Mouse (Mus musculus): ENCODE measurements around the gene Slc2a12.

The Slc2a12 gene

DNA sequence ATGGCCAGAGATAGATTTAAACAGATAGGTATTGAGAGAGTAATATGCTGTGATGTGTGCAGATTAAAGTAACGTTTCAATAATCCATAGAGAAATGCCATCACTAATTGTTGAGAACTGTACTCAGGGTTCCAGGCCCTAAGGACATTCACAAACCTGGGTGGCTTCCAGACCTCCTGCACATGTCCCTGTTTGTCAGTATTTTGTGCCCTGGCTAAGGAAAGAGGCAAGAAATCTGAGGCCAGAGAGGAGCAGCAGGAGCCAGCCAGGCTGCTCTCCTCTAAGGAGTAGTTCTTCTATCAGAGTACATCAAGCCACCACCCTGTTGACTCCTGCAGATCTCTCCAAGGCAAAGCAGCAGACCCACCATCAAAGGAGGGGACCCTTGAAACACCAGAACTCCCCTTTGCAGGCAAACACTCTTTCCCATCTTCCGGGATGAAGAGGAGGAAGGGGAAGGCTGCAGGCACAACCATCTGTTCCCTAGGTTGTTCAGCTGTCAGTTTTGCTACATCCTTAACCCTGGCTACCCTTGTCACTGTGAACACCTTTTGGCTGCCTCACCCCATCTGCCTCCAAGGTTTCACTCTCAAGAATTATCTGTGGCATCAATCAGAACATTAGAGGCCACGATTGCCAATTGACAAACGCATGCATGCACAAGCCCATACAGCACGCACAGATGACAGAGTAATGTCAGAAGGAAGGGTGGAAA, 15.6 kb downstream of the Slc2a12 start:
- DNase-seq (ENCODE audit: low spot score in 2 of 2) = no peak

DNA sequence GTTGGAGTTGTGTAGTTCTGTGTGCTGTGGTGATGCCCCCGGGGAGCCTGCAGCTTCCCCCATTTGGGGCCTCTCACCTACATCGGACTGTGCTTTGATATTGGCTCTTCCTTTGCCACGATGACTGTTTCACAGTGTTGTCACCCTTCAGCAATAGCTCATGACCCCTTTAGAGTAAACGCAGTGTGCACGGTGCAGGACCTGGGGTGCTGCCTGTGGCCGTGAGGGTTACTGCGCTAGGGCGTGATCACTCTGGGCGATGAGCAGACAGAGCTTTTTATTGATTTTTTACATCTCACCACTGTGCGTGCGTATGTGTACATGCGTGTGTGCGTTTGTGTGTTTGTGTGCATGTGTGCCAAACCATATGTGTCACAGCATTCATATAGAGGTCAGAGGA, 23.7 kb downstream of the Slc2a12 start:
- DNase-seq (ENCODE audit: low spot score in 2 of 2) = no peak

DNA sequence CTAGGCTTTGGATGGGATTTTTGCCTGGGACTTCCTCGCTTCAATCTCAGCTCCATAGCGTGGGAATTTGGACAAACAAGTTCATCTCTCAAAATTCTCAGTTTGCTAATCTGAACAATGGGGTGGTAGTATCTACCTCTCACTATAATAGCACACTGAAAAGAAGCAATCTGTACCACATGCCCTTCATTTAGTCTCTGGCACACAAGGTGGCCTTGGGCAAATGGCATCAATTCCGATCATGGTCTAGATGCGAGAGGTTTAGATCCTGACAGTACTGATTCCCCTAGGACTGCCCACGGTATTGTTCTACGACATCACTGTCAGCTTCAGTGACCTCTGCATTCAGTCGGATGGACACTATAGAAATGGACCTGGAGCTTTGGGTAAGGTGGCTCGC, 29.4 kb downstream of the Slc2a12 start:
- DNase-seq (ENCODE audit: low spot score in 2 of 2) = no peak

DNA sequence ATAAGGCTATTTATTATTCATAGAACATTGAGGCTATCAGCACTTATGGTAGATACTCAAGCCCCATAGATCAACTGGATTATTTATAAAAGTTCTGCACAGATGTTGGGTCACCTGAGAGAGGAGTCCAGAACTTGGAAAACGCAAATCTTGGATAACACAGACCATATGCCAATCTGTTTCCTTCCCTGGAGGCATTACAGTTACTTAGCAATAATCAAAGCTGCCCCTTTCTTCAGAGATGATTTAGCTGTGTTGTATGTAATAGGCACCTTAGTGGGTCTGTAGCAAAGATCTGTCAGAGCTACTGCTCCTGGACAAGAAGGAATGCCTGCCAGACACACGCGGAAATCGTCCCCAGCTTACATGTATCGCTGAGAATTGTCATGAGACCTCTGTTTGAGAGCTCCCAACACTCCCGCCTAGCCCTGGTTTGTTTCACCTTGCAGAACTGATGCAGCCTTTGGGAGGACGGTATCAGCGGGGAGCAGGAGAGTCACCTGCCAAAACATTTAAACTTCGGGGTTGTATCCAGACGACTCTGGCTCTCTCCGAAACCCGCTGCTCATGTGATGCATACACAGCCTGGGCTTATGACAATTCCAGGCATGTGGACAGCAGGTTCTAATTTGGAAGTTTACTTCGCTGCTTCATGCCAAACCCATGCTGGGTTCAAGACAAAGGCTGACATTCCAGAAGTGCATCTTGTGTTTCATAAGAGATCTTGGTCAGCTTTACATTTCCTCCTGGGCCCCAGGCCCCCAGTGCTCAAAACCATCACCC, 31.2 kb downstream of the Slc2a12 start:
- DNase-seq (ENCODE audit: low spot score in 2 of 2) = no peak

DNA sequence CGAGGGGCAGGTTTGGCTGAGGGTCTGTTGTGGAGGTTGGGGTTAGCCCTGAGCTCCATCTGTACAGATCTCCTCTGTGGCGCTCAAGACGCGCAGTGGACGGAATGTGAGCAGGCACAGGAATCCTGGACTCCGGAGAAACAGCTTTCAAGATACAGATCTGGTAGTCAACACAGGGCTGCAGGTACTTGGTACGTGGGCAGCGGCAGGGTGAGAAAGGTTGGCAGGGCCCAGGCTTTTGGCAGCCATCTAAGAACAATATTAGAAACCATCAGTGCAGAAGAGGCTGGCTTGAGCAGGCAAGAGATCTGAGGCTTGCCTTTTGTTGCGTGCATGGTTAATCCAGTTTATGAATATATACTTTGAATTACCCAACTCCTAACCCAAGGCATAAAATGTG, 51.4 kb downstream of the Slc2a12 start:
- no peak for DNase-seq (ENCODE audit: low spot score in 2 of 2)

DNA sequence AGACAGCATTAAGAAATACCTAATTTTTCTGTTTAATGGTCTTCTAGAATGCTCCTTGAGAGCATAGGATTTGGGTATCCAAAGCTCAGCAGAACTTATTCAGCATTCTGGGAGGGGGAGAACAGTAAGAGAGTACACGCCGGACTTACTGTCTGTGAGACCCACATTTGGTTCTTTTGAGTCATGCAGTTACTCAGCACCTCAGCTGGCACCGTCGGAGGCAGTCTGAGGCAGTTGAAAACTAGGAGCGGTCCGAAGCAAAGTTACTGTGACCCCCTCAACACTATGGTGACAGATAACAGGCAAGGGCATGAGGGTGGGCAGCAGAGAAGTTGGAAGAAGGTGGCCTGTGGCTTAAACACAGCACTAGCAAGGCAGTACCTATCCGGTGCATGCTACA, 52.1 kb downstream of the Slc2a12 start:
- DNase-seq (ENCODE audit: low spot score in 2 of 2) = no peak

DNA sequence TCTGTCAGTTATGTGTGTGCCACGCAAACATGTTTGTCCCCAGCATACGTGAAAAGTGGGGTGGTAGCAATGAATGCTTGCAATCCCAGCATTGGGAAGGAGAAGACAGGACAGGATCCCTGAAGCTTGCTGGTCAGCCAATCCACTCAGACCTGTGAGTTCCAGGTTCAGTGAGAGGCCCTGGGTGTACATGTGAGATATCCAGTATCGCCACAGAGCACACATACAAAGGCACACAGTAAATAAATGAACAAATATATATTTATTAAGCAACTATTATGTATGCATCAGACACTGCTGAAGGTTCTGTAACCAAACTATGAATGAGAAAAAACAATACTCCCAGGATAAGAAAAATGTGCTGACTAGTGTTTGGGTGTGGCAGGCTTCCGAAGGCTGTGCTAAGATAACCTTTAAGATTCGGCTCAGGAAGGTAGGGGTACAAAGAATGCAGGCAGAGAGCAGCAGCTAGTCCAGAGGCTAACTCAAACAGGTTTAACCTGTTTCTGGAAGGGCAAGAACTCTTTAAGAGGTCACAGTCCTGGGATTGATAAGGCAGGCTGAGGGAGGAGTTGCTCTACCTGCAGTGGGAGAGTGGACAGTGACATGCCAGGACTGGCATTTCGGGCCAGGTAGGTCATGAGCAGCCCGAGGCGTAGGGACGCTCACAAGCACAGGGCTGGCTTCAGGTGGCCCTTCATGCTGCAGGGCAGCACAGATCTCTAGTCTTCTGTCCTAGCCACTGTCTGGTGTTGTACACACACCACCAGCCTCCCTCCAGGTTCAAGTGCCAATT, 53.5 kb downstream of the Slc2a12 start:
- no peak for DNase-seq (ENCODE audit: low spot score in 2 of 2)

DNA sequence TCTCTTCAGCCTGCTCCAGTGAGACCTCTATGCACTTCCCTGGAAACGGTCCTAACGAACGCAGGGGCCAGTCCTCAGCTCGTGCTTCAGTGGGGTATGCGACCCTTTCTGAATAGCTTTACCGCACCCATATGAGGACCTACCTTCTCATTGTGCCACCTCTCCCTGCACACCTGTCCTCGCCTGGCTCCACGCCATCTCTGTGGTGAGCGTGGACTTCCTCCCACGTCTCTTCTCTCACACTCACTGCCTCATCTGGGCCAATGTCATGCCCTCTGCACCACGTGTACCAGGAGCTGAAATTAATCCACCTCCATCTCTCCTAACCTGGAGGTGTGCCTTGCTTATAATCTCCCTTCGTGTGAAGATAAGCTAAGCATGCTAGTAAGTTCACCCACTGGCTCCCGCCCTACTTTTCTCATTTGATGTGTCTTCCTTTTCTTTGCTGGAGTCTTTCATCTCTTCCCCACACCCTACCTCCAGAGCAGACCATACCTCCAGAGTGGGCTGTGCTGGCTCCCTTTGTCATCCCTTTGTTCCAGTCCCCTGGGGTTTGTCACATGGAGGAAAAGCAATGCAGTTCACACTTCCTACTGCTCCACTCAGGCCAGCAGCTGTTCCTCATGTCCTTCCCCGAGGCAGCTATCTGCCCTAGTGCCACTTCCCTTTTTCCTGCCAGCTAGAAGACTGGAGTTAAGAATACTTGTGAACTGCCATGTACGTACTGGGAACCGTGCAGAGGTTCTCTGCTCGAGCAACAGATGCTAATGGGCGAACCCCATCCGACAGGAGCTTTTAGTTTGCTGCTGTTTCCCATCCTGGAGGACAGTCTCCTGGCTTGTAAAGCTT, 54.9 kb downstream of the Slc2a12 start:
- no peak for DNase-seq (ENCODE audit: low spot score in 2 of 2)

DNA sequence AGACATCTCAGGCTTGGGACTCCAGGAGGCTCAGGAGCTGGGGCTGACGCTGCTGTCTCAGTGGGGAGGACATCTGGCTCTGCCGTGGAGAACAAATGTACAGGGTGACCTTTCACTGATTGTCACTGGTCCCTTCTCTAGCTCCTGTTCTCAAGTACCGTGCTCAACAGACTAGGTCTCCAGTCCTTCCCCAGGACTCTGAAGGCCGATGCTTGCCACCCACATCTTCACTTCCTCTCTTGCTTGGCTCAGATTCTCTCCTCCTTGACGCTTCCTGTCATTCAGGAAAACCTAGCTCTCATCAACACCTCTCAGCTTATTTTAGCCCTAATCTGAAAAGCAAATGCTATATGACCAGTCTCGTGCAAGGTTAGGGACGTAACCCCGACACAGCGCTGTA, 56.0 kb downstream of the Slc2a12 start:
- DNase-seq (ENCODE audit: low spot score in 2 of 2) = no peak

DNA sequence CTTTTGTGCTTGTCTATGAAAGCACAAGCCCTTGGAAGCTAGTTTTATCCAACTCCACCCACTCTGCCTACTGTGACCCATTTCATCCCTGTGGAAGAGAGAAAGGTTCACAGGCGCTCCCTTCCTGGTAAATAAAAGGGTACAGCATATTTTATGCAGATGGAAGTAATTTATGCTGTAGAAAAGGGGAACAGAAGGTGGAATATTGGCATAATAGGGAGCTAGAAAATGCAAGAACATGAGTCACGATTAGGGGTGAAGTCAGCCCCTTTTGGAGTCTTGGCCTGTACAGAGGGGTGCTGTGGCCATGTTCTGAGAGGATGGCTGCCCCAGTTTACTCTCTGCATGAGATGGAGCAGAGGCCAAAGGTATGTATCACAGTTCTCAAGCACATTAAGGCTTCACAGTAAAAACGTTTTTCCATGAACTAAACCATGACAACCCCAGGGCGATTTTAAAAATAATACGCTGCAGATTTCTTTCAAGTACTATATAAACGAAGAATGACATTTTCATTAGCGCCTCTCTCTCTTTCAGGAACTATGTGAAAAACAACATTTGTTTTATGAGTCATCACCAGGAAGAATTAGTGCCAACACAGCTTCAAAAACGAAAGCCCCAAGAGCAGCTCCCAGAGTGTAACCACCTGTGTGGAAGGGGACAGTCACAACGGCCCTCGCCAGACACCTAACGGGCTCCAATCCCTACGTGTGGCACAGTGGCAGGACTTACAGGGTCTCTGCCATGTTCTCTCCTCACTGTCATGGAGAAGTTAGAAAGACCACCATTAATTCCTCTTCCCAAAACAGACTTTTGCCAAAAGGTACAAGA, 56.9 kb downstream of the Slc2a12 start:
- DNase-seq (ENCODE audit: low spot score in 2 of 2) = no peak

DNA sequence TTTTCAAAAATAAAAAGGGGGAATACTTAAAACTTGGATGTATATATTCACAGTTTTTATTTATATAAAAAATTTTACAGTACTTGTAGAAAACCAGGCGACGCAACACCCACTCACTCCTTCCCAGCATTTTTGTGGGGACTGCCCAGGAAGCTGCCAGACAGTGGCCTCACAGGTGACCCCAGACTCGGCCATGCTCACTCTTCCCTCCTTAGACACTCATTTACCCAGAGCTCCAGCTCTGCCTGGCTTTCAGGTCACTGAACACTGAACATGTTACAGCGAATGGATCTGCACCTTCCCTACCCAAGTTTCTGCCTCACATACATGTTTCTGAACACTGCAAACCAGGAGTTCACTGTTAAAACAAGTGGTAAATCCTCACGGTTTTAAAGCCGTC, 59.0 kb downstream of the Slc2a12 start:
- no peak for DNase-seq (ENCODE audit: low spot score in 2 of 2)

DNA sequence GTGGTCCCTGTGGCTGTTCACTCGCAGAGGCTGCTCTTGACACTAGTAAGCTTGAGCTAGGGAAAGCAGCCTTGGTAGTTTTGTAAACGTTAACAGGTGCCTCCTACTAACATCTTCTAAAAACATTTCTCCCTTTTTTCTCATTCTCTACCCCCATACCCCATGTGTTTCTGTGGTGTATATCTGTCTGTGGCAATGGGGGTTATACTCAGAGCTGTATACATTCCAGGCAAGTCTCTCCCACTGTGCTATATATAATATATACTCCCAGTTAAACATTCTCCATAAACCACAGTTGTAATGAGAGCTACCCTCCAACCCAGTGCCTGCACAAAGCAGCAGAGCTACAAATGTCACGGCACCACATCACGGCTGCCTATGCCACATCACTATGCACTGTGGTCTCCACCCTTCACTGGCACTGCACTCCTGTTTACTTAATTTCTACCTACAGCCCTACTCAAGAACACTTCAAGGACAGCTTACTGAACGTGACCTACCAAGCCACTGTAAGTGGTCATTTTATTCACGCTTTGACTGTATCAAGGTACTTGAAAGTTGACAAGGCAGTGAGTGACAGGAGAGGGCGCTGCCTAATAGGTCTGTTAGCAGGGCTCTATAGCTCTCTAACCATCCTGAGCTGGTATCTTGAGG, 63.5 kb downstream of the Slc2a12 start:
- DNase-seq (ENCODE audit: low spot score in 2 of 2) = no peak

DNA sequence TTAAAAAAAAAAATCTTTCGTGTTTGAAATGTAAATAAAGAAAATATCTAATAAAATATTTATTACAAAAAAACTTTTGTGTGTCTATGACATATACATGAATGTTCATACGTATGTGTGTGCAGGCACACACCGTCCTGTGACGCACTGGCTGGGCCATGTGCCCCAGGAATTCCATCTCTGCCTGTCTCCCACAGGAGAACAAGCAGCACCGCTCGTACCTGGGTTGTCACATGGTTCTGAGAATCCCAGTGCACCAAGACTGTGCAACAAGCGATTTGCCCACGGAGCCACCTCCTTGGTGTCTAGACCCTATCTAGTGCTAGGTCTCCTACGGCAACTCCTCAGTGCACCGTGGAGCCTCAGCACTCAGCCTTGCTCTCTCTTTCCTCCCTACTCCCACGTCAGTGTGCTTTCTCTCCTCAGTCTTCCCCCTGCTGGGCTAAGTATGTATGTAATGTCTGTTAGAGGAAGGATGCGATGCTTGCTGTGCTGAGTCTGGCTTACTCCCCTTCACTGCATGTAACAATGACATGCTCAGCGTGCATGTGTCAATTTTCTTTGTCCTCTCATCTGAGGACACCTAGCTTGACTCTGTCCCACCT, 65.5 kb downstream of the Slc2a12 start:
- no peak for DNase-seq (ENCODE audit: low spot score in 2 of 2)

DNA sequence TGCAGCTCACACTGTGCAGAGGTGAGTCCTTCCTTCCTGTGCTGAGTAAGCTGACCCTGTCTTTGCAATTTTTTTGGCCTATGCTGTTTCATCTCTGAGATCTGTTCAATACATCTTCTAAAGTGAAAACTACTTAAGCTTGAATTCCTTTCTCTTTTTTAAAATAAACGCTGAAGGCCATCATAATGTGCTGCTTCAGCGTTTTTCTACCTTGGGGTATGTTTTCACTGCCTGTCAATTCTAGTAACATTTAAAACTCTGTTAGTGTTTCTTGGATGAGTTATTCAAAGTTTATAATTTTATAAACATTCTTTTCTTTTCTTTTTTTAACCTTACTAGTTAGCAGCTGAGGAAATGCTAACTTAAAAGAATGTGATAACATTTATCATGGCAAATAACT, 68.1 kb downstream of the Slc2a12 start:
- DNase-seq (ENCODE audit: low spot score in 2 of 2) = no peak

DNA sequence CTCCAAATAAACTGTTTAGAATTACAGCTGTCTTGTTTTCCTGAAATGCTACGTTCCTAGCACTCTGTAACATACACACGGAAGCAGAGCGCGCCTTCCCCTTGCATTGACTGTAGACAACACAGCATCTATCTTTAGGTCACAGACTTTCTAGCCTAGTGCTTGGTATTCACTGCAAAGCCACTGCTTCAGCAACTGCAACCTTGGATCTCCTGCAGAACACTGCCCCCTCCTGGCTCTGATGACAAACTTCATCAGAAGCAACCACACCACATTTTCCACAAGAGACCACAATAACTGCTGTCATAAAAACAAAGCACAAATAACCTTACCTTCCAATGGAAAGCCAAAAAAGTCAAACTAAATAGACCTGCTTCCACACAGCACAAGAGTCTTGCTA, 69.7 kb downstream of the Slc2a12 start:
- no peak for DNase-seq (ENCODE audit: low spot score in 2 of 2)

DNA sequence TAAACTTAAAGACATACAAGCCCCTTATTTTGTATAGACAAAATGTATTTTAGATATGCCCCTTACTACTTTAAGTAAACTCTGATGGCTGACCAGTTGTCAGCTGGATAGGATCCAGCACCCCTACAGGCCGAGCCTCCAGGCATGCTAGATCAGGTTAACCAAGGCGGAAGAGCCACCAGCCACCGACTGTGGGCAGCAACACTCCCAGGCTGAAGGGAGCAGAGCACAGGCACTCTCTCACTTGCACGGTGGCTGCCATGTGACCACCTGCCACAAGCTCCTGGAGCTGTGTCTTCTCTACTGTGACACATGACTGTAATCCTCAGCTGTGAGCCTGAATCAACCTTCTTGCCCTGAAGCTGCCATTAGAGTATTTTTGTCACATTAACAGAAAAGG, 73.7 kb downstream of the Slc2a12 start:
- DNase-seq (ENCODE audit: low spot score in 2 of 2) = no peak

DNA sequence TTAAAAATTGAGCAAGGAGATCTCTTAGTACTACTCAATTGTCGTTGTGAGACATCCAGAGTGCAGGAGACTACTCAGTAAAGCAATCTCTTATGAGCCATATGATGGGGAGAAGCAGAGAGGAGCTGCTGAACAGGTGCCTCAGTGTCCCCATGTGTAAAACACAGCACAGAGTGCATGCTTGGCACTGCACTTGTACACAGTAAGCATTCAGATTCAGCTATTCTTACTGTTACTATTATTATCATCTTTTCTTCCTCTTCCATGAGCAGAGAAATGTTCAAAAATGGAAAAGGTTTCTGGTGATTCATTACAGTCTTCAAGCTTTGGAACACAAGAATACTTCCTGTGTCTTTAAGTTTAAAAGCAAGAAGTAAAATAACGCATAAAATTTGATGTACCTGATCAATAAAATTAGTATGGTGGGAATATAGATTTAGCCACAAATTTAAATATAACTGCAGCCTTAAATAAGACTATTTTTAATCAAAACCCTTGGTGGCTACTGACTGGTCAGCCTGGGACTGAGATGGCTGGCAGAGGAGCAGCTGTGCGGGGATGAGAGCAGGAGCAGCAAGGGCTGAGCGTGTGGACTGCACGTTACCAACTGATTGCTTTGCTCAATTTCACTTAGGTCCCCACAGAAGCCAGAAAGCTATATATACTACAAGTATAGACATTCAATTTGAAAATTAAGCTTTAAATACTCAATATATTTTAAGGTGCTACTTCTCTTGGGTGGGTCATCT, 76.1 kb downstream of the Slc2a12 start:
- no peak for DNase-seq (ENCODE audit: low spot score in 2 of 2)

DNA sequence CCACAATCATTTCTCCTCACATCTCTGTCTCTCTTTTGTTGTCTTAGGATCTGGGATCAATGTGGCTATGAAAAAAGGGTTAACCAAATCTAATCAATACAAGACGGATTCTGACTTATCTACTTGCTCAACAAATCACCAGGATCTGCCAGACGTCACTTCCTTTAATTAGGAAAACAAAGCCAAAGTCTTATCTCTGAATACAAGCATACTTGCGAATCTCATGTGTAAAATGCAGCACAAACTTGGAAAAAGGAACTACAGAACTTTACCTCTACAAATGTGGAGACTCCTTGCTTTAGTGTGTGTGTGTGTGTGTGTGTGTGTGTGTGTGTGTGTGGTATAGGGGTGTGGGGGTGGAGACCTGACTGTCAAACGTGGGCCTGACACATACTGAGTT, 80.4 kb downstream of the Slc2a12 start:
- DNase-seq (ENCODE audit: low spot score in 2 of 2) = no peak

DNA sequence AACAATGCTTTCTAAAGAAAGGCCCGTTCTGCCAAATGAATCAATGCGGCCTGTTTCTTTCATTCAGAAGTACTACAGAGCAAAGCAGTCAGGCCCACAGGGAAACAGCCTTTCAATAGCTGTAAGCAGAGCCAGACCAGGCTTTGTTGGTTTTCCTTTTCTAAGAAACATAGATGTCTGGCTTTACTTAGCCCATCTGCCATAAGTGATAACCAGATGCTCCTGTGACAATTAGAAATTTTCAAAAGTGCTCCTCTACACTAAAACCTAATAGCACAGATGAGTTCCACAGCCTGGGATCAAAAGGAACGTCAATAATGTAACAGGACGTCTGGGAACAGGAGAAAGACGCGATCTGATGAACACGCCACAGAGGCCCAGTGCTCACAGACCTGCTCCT, 81.5 kb downstream of the Slc2a12 start:
- no peak for DNase-seq (ENCODE audit: low spot score in 2 of 2)

Measured in frontal cortex, postnatal 14 days (tissue).